Mouse (Mus musculus): ENCODE results near the gene Map3k20.

- no peak for TF ChIP-seq POLR2A (IDR thresholded peaks at IDR 0.05; ENCODE audit: low read depth, low read length)
- peak; percentile 4; the same call in 1 of the 2 replicates for TF ChIP-seq CTCF (IDR thresholded peaks at IDR 0.05; ENCODE audit: extremely low read depth, insufficient read depth, insufficient read length, insufficient replicate concordance)
These were observed 13.0 kb downstream of the Map3k20 start for GRCm38 (mm10) chr2:72298406-72298805.
